Mouse (Mus musculus) large intestine, adult 2 months (tissue): ENCODE results near the gene Mrpl45. TPM values are rescaled to one million over a fixed set of nuclear protein-coding genes. Genes with fewer than 3 reads are reported as not detected.
A peak's percentile ranks its signal among the peaks of the same experiment; 100 is the strongest.
"Not testable (repeated sequence)": the region's sequence is repeated elsewhere in the genome, so short reads cannot be mapped to it uniquely, and the experiment has no call there.

Source experiments
- DNase-seq: peaks from one replicate; pipeline ENCODE4 v3.0.0-alpha.2; 2012; ENCODE audit warnings: low read depth, low spot score
- WGBS: fragments of 180-500 bp; shearing (Covaris S2); methylation state at CpG from one replicate; pipeline ENCODE4 v1.1.7; 2018; 5-methylcytosine and 5-hydroxymethylcytosine counted together
- polyA plus RNA-seq: library from polyadenylated mRNA; depleted of rRNA; stranded (reverse); fragments of >200 nt; gene quantifications from 2 replicates; pipeline ENCODE4 v1.2.3, GENCODE M21; 2012; rRNA removed

The Mrpl45 gene
- 16.5 and 17.5 TPM in 2 replicates for polyA plus RNA-seq

DNA sequence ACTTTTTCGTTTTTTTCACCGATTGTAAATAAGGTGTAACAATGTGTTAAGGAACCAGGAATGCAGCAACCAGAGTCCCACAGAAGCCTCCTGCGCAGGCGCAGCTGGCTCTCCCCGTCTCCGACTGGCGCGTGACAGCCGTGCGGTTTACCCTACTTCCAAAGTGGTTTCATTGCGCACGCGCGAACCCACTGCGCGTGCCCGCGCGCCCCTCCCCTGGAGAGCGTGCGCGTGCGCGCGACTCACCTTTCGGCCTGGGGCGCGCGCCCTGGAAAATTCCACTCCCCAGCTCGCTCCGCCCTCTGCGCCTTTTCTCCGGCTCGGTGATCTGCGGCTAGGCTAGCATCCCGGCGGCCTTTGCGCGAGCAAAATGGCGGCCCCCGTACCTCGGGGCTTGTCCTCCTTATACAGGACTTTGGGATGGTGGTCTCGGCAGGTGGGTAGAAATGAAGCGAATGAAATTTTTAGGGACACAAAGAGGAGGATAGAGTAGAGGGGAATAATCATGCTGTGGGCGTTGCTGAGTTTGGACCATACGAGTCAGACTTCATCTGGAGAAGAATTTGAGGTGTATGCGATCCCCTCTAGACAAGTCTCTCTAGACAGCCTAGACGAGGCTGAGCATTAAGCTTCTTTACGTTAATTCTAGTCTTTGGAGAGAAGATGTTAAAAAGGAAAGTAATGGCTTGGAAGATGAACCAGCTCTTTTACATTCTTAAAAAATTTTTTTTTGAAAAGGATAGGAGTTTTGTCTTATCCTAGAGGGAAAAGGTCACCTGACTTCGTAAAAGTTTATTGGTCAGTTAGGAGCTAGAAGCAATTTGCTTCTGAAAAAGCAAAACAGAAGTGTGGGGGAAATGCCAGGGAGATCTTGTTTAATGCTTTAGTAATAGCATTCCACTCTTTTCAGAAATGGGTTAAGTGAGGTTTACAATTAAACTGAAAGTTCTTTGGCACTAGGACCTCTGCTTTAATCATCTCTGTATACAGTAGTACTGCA is at the start of gene Mrpl45:
Mrpl45 (plus strand) TSS at position 213 of the 1,000 bp plus-strand sequence.
- peak; percentile 95 for DNase-seq
- under 1% methylated on average over 50 of the region's 50 CpGs for WGBS

DNA sequence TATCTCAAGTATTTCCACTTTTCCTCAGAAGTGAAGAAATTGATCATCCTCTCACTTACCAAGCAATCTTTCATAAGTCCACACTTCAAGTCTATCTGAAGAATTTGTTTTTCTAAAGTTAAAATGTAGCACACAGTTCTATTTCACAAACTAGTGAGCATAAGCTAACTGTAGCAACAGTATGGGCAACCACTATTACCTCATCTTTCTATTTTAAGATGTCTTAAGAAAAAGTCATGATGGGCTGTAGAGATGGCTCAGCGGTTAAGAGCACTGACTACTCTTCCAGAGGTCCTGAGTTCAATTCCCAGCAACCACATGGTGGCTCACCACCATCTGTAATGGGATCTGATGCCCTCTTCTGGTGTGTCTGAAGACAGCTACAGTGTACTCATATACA is 49.0 kb upstream of the Mrpl45 start:
- DNase-seq = not testable (repeated sequence)
- 86% methylated on average over 1 of the region's 1 CpGs for WGBS

GRCm38 (mm10) chr11:97270004-97270403 is 45.5 kb upstream of the Mrpl45 start:
- DNase-seq = not testable (repeated sequence)

DNA sequence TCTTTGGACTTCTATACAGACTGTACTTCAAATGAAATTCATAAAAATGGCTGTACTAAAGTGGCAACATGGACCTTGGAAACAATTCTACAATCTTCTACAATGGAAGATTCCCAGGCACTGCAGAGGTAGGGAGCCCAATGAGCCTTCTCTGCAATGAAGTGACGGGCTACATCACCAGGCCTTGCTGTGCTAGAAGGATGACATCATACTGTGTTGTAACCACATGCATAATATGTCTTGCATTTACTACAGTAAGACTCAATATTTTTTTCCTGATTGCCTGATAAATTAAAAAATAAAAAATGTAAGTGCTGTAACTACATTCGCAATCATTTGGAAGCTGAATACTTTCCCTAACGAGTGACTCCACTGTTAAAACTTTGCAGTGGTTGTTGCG is 42.7 kb upstream of the Mrpl45 start:
- DNase-seq = no peak
- 86% methylated on average over 4 of the region's 4 CpGs for whole genome bisulfite sequencing

More at GRCm38 (mm10) chr11:97270004-97270403, 45.5 kb upstream of the Mrpl45 start:
- WGBS = 60% methylated on average over 2 of the region's 2 CpGs

DNA sequence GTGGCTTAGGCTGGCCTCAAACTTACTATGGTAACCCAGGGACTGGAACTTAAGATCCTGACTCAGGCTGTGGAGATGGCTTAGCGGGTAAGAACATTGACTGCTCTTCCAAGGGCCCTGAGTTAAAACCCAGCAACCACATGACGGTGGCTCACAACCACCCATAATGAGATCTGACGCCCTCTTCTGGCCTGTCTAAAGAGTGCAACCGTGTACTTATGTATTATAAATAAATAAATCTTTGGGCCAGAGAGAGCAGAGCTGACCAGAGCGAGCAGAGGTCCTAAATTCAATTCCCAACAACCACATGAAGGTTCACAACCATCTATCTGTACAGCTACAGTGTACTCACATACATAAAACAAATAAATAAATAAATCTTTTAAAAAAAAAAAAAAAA is 41.9 kb upstream of the Mrpl45 start:
- no peak for DNase-seq
- WGBS = 81% methylated on average over 5 of the region's 5 CpGs

DNA sequence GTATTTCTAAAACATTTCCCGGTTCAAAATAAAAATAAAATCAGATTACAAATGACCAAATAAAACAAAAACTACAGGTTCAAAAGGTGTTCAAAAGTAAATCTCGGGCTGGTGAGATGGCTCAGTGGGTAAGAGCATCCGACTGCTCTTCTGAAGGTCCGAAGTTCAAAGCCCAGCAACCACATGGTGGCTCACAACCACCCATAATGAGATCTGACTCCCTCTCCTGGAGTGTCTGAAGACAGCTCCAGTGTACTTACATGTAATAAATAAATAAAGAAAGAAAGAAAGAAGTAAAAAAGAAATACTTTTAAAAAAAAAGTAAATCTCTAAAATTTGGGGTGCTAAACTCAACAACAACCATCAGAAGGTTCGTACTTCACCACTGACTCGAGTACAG is 40.6 kb upstream of the Mrpl45 start:
- not testable (repeated sequence) for DNase-seq
- WGBS = 59% methylated on average over 6 of the region's 6 CpGs

GRCm38 (mm10) chr11:97275349-97275748 is 40.2 kb upstream of the Mrpl45 start:
- WGBS = 24% methylated on average over 2 of the region's 2 CpGs
- no peak for DNase-seq

GRCm38 (mm10) chr11:97276019-97276418 is 39.5 kb upstream of the Mrpl45 start:
- WGBS = 17% methylated on average over 1 of the region's 1 CpGs
- DNase-seq = no peak

- no peak for DNase-seq
- 74% methylated on average over 5 of the region's 5 CpGs for WGBS
Measured at GRCm38 (mm10) chr11:97277166-97277565, 38.4 kb upstream of the Mrpl45 start.

GRCm38 (mm10) chr11:97278456-97278855 is 37.1 kb upstream of the Mrpl45 start:
- no peak for DNase-seq
- 30% methylated on average over 6 of the region's 6 CpGs for WGBS

GRCm38 (mm10) chr11:97279040-97279404 is 36.5 kb upstream of the Mrpl45 start:
- no peak for DNase-seq
- 4% methylated on average over 11 of the region's 11 CpGs for WGBS

DNA sequence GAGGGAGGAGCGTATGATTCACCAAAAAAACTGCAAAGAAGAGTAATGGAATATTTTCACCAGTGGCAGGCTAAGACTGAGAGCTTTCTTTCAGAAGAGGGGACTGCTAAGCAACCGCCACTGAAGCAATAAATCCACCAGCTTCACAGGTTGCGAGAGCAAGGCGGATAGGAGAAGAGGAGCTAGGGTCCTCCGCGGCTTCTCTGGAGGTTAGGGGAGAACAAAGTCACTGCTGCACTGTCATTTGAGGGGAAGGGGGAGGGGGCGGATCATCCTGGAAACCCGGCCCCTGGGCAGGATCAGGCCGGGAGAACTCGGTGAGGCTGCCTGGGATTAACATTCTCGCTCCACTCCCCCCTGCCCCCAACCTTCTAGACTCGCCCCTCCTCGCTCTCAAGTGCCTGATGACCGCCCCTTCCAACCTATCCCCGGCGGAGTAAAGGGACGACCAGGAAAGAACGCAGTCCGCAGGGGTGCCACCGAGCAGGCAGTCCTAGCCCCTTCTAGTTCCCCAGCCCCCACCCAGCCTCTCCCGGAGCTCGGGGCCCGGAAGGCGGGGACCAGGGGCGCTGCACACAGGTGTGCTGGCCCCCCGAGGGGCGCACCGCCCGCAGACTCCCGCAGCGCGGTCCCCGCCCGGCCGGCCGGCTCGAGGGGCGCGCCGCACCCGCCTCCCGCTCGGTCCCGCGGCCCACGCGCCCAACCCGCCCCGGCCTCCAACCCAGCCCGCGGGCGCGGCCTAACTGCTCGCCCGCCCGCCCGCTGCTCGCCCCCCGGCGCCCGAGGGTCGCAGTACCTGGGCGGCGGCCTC is 35.9 kb upstream of the Mrpl45 start:
- no peak for DNase-seq
- under 1% methylated on average over 56 of the region's 64 CpGs for WGBS

- WGBS = under 1% methylated on average over 53 of the region's 83 CpGs
- DNase-seq = no peak
Measured at GRCm38 (mm10) chr11:97280216-97280861, 35.2 kb upstream of the Mrpl45 start, which contains the start of gene Npepps. Npepps (minus strand) TSS chr11:97280638.

DNA sequence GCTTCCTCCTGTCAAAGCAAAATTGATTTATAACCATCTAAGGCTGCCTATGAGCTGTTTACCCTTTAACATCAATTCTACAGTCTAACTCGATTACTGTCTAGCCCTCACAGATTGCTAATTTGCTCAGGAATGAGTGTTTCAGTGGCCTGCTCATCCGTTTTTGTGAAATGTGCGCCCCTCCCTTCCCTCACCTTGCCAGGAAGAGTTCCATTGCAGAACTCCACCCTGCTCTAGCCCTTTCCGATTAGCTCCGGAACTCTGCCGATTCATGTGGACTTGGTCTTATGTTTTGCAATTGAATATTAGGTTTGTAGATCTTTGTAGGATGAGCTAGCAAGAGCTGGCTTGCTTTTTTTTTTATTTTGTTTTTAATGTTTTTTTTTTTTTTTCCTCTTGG is 33.3 kb upstream of the Mrpl45 start:
- WGBS = 23% methylated on average over 6 of the region's 6 CpGs
- no peak for DNase-seq

DNA sequence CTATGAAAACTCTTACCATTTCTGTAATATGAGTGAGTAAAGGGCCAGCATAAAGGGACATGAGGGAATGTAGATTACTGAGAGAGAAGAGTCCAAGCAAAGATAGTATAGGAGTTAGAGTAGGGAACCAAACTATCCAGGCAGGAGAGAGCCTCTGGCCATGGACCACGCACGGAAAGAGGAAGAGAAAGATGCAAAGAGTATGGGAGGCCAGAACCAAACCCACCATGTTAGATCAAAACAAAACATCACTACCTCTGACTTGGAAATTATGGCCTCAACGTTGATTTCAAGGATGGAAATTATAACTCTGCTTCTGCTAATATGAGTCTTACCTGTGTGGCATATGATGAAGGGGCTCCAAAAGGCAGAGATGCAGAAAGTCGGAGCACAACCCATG is 30.7 kb upstream of the Mrpl45 start:
- WGBS = 82% methylated on average over 4 of the region's 4 CpGs
- DNase-seq = no peak

DNA sequence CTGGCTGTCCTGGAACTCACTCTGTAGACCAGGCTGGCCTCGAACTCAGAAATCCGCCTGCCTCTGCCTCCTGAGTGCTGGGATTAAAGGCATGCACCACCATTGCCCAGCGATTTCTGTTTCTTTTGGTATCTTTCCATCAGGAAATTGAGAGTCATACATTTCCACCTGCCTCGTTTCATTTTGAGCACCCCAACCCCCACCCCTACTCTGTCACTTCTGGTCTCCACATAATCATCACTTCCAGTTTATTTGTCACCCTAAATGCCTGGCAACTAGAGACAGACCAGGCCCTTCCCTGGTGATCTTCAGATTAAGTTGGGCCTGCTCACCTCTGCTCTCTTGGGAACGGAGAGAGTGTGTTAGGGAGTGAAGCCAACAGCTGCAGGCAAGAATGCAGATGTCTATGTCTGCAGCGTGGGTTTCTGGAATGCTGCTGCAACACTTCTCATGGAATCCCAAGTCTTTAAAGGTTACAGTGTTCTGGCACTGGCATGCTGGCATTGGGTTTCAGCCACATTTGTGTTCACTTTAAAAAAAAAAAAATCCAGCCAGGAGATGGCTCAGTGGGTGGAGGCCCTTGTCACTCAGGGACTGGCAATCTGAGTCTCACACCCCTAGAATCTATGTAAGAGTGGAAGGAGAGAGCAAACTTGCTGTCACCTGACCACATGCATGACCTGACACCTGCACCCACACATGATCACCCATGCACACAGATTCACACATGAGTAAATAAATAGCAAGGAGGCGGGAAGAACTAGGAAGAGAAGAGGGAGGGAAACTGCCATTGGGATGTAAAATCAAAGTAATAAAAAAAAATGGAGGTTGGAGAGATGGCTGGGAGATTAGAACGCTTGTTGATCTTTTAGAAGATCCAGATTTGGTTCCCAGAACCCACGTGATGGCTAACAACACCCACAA is 29.4 kb upstream of the Mrpl45 start:
- 43% methylated on average over 9 of the region's 9 CpGs for WGBS
- no peak for DNase-seq

- WGBS = 23% methylated on average over 6 of the region's 6 CpGs
- DNase-seq = no peak
Measured at GRCm38 (mm10) chr11:97286973-97287372, 28.5 kb upstream of the Mrpl45 start.

DNA sequence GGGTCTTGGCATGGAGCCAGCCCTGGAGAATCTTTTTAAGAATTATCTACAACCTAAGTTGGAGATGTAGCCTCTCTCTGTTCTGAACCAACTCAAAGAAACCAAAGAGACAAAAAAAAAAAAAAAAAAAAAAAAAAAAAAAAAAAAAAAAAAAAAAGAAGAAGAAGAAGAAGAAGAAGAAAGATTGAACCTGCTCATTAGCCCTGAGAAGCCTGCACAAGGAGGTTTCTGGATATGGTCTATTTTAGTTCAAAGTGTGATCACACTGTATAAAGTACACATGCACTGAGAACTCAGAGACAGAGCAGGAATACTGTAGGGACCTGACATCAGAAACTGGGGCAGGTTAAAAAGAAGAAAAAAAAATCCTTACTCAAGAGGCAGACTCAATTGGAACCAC is 27.9 kb upstream of the Mrpl45 start:
- DNase-seq = no peak
